Mouse (Mus musculus) regulatory T cell (primary cell): ENCODE measurements around the gene Tyw1.

Source experiments
- in situ Hi-C: fragments of 300-600 bp; cut with MboI, MseI; formaldehyde crosslinking; loops from one replicate; pipeline ENCODE4 v1.15.1; 2025; ENCODE audit warnings: high pct_unique_total_duplicates

The Tyw1 gene

GRCm38 (mm10) chr5:130255017-130255720 lies at the start of gene Tyw1, which contains the start of gene Sbds:
Tyw1 (plus strand) TSS chr5:130255619.
Sbds (minus strand) TSS chr5:130255530.
- in situ Hi-C loops = loop anchor here (25.0 kb wide), 2 partner anchors 768 to 1243 kb away; partner anchors contain the start of genes Ran and Stx2

- in situ Hi-C loops = no loop called here
Observed at GRCm38 (mm10) chr5:130207299-130207698, 48.1 kb upstream of the Tyw1 start.

GRCm38 (mm10) chr5:130212956-130213355 lies 42.5 kb upstream of the Tyw1 start:
- in situ Hi-C loops = no loop called here

- in situ Hi-C loops = no loop called here
Observed at GRCm38 (mm10) chr5:130216781-130217180, 38.6 kb upstream of the Tyw1 start, which contains the start of gene Tmem248. Tmem248 (plus strand) TSS chr5:130217081.

GRCm38 (mm10) chr5:130217406-130217805 lies 38.0 kb upstream of the Tyw1 start:
- in situ Hi-C loops = no loop called here

- in situ Hi-C loops = no loop called here
Observed at GRCm38 (mm10) chr5:130218336-130218735, 37.1 kb upstream of the Tyw1 start.

GRCm38 (mm10) chr5:130221316-130221715 lies 34.1 kb upstream of the Tyw1 start:
- in situ Hi-C loops = no loop called here

GRCm38 (mm10) chr5:130221760-130222145 lies 33.7 kb upstream of the Tyw1 start:
- in situ Hi-C loops = no loop called here

- in situ Hi-C loops = no loop called here
Observed at GRCm38 (mm10) chr5:130222146-130223004, 33.0 kb upstream of the Tyw1 start.

- in situ Hi-C loops = no loop called here
Observed at GRCm38 (mm10) chr5:130226790-130227189, 28.6 kb upstream of the Tyw1 start.

- in situ Hi-C loops = no loop called here
Observed at GRCm38 (mm10) chr5:130228120-130228519, 27.3 kb upstream of the Tyw1 start.

- in situ Hi-C loops = loop anchor here (5.0 kb wide), 1 partner anchor 444 kb away; no protein-coding TSS in a partner anchor
Observed at GRCm38 (mm10) chr5:130236302-130236701, 19.1 kb upstream of the Tyw1 start.

GRCm38 (mm10) chr5:130239236-130239635 lies 16.2 kb upstream of the Tyw1 start:
- in situ Hi-C loops = loop anchor here (5.0 kb wide), 1 partner anchor 447 kb away; no protein-coding TSS in a partner anchor

- in situ Hi-C loops = loop anchor here (5.0 kb wide), 1 partner anchor 448 kb away; no protein-coding TSS in a partner anchor
Observed at GRCm38 (mm10) chr5:130239856-130240255, 15.6 kb upstream of the Tyw1 start.

GRCm38 (mm10) chr5:130241426-130241825 lies 14.0 kb upstream of the Tyw1 start:
- in situ Hi-C loops = no loop called here

GRCm38 (mm10) chr5:130247823-130248222 lies 7.6 kb upstream of the Tyw1 start:
- in situ Hi-C loops = no loop called here

GRCm38 (mm10) chr5:130254164-130255016 lies 1.0 kb upstream of the Tyw1 start:
- in situ Hi-C loops = loop anchor here (25.0 kb wide), 2 partner anchors 767 to 1242 kb away; partner anchors contain the start of genes Ran and Stx2

- in situ Hi-C loops = loop anchor here (25.0 kb wide), 2 partner anchors 769 to 1244 kb away; partner anchors contain the start of genes Ran and Stx2
Observed at GRCm38 (mm10) chr5:130255799-130256525, 543 bp downstream of the Tyw1 start.

- in situ Hi-C loops = loop anchor here (25.0 kb wide), 2 partner anchors 769 to 1244 kb away; partner anchors contain the start of genes Ran and Stx2
Observed at GRCm38 (mm10) chr5:130256678-130257271, 1.4 kb downstream of the Tyw1 start.

- in situ Hi-C loops = loop anchor here (25.0 kb wide), 2 partner anchors 770 to 1245 kb away; partner anchors contain the start of genes Ran and Stx2
Observed at GRCm38 (mm10) chr5:130257303-130257702, 1.9 kb downstream of the Tyw1 start.
